Mouse (Mus musculus): Measurements from ENCODE around the gene Tbpl1. TPM values are rescaled to one million over a fixed set of nuclear protein-coding genes. Genes with fewer than 3 reads are reported as not detected.

Gene Tbpl1
- polyA plus RNA-seq, 1 experiment from 2014 or later = 30.4 TPM

GRCm38 (mm10) chr10:22658534-22659385, 73.0 kb downstream of the Tbpl1 start:
- Histone ChIP-seq H3K9me3 (ENCODE audit: control insufficient read depth, low read length) (no peaks in the 10 kb centered on the region), H3K4me2 (replicated peaks; ENCODE audit: low read depth) (peak overlapping the region; percentile 21; the same call in 1 of the 2 replicates), H3K27ac (replicated peaks) (no peak overlapping the region), H3K4me1 (replicated peaks; ENCODE audit: control insufficient read depth, insufficient read depth) (no peaks in the 10 kb centered on the region), H3K36me3 (ENCODE audit: control insufficient read depth, insufficient read depth, low read length) (no peaks in the 10 kb centered on the region), H3K4me3 (ENCODE audit: low read depth, low read length) (no peak overlapping the region), H3K27me3 (ENCODE audit: control insufficient read depth, insufficient read depth, low read length) (no peaks in the 10 kb centered on the region), H3K9ac (ENCODE audit: low read length) (no peak overlapping the region)
- TF ChIP-seq EP300 (optimal IDR thresholded peaks at IDR 0.05) = no peak
- no peak for TF ChIP-seq CTCF (IDR thresholded peaks at IDR 0.05; ENCODE audit: low read depth)
- 32% methylated on average over 23 of the region's 23 CpGs for WGBS
- DNase-seq (ENCODE audit: low spot score) (peak; percentile 34), ATAC-seq (ENCODE audit: low FRiP score, low TSS enrichment) (peak; percentile 21; the same call in 1 of the 2 replicates)

Small RNA genes within 50 kb of the gene (microRNA-seq; reads per million reads assigned to microRNA genes)
- not detected for gene Mir7663

Other genes starting within 250 kb of the Tbpl1 start
- 0.87 and 1.0 TPM in 2 replicates for gene Slc2a12, start 86.9 kb downstream of the Tbpl1 start, polyA plus RNA-seq (2015; fragmentation: Nextera tagmentation; extraction: Ambion mirVana)
- 95.3 and 95.5 TPM in 2 replicates for gene Tcf21, start 88.2 kb upstream of the Tbpl1 start, polyA plus RNA-seq (2015; fragmentation: Nextera tagmentation; extraction: Ambion mirVana)